Mouse (Mus musculus) small intestine, adult 2 months (tissue): ENCODE measurements around the gene Hoxb2.

ENCODE experiments used
- CTCF ChIP-seq: fragments of 200-500 bp; IDR thresholded peaks from 2 replicates; pipeline ENCODE4 v1.5.1; 2012; ENCODE audit warnings: low read depth, mild to moderate bottlenecking, control low read depth, inconsistent platforms, low read length, moderate library complexity, mixed read lengths; ENCODE audit not compliant: insufficient replicate concordance, insufficient read length; ENCODE audit errors: extremely low read depth
- POLR2A ChIP-seq: fragments of 200-500 bp; IDR thresholded peaks from 2 replicates; pipeline ENCODE4 v1.6.1; 2012; ENCODE audit warnings: low read depth, mild to moderate bottlenecking, control low read depth, inconsistent platforms, low read length, moderate library complexity

- TF ChIP-seq CTCF (no peak), POLR2A (no peak)
Measured at GRCm38 (mm10) chr11:96314671-96315343, 35.5 kb upstream of the Hoxb2 start.
